Mouse (Mus musculus) embryonic facial prominence, embryonic 12.5 days (tissue): ENCODE results near the gene Arhgap32. TPM values are rescaled to one million over a fixed set of nuclear protein-coding genes. Genes with fewer than 3 reads are reported as not detected.

ENCODE experiments used
- ATAC-seq: fragments of 200-750 bp; cut with Nextera tagmentation; 2 replicates; pipeline ENCODE4 v1.8.0; 2017; ENCODE audit not compliant: insufficient number of reproducible peaks, insufficient read depth, low FRiP score, low TSS enrichment
- H3K27ac ChIP-seq: fragments of 300-500 bp; sonication (generic); 2 replicates; pipeline ENCODE4 v1.5.1; 2016; ENCODE audit warnings: mild to moderate bottlenecking
- H3K27me3 ChIP-seq: fragments of 300-500 bp; sonication (generic); 2 replicates; pipeline ENCODE4 v1.6.1; 2016; ENCODE audit warnings: mild to moderate bottlenecking, moderate library complexity
- H3K36me3 ChIP-seq: fragments of 300-500 bp; sonication (generic); 2 replicates; pipeline ENCODE4 v1.6.1; 2016; ENCODE audit warnings: mild to moderate bottlenecking
- H3K4me1 ChIP-seq: fragments of 300-500 bp; sonication (generic); 2 replicates; pipeline ENCODE4 v1.6.1; 2016
- H3K4me2 ChIP-seq: fragments of 300-500 bp; sonication (generic); replicated peaks from 2 replicates; pipeline ENCODE4 v1.6.1; 2016; ENCODE audit warnings: mild to moderate bottlenecking, moderate library complexity
- H3K4me3 ChIP-seq: fragments of 300-500 bp; sonication (generic); 2 replicates; pipeline ENCODE4 v1.5.1; 2016; ENCODE audit warnings: mild to moderate bottlenecking
- H3K9ac ChIP-seq: fragments of 300-500 bp; sonication (generic); 2 replicates; pipeline ENCODE4 v1.6.1; 2016; ENCODE audit warnings: mild to moderate bottlenecking, moderate library complexity
- H3K9me3 ChIP-seq: fragments of 300-500 bp; sonication (generic); 2 replicates; pipeline ENCODE4 v1.6.1; 2016; ENCODE audit warnings: mild to moderate bottlenecking, moderate library complexity
- WGBS: fragments of 180-500 bp; shearing (Covaris S2); methylation state at CpG from one replicate; pipeline ENCODE4 v1.1.7; 2016; 5-methylcytosine and 5-hydroxymethylcytosine counted together
- polyA plus RNA-seq: library from polyadenylated mRNA; unstranded; fragments of >200 nt; fragmentation: Nextera tagmentation; extraction: Ambion mirVana; gene quantifications from 2 replicates; pipeline ENCODE4 v1.2.1, GENCODE M21; 2016

The Arhgap32 gene
- polyA plus RNA-seq, 1 experiment from 2014 or later = 6.1 TPM

DNA sequence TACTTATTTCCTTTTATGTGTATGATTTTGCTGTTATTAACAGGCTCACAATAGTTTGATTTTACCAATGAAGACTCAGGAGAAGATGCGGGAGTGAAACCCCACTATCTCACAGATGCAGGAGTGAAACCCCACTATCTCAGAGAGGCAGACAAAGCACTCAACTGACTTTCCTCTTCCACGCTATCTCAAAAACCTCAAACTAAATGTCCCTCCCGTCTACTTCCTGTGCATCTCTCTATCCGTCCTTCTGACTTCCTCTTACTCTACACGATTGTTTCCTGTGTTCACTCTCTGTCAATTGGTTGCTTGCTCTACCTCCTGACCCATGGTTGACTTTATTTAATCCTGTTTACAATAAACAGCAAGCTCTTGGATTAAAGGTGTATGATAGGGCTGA lies 164.5 kb downstream of the Arhgap32 start:
- H3K27me3 ChIP-seq = no peaks in the 10 kb centered on the region
- H3K9ac ChIP-seq = no peak overlapping the region
- H3K4me1 ChIP-seq = no peaks in the 10 kb centered on the region
- H3K4me3 ChIP-seq = no peak overlapping the region
- no peaks in the 10 kb centered on the region for H3K9me3 ChIP-seq
- no peaks in the 10 kb centered on the region for H3K36me3 ChIP-seq
- 78% methylated on average over 5 of the region's 5 CpGs for WGBS
- no peak overlapping the region for H3K4me2 ChIP-seq
- no peak for ATAC-seq
- no peak overlapping the region for H3K27ac ChIP-seq

DNA sequence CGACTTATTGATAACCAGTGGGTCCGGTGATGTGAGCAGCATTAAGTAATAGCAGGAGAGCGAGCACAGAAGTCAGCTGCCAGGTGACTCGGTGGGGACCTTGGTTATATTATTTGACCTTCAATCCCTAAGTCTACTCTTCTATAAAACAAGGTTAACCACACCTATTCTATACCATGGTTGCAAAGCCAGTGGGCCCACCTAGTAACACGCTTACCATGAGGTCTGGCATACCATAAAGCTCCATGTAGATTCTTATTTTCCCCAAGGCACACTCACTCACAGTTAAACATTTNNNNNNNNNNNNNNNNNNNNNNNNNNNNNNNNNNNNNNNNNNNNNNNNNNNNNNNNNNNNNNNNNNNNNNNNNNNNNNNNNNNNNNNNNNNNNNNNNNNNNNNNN lies 167.7 kb downstream of the Arhgap32 start:
- WGBS = 91% methylated on average over 5 of the region's 5 CpGs
- no peaks in the 10 kb centered on the region for H3K36me3 ChIP-seq
- ATAC-seq = no peak
- no peaks in the 10 kb centered on the region for H3K9me3 ChIP-seq
- no peak overlapping the region for H3K4me3 ChIP-seq
- no peaks in the 10 kb centered on the region for H3K4me1 ChIP-seq
- H3K27ac ChIP-seq = no peak overlapping the region
- no peak overlapping the region for H3K9ac ChIP-seq
- no peak overlapping the region for H3K4me2 ChIP-seq
- H3K27me3 ChIP-seq = no peaks in the 10 kb centered on the region

DNA sequence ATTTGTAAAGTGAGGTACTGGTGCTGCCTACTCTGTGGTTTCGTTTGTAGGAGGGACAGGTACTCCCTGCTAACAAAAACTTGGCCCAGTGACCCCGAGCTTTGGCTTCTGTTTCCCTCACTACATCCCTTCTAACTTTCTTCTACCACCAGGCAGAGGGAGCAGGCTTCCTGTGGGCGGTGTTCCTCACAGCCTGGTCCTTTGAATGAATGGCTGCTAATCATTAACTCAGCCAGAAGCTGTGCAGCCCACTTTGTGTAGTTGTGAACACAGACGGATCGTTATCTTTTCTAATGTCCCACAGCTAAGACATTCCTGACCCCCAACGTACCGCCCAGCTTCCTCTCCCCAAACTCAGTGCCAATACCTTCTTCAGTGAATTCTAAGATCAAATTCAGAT lies 175.7 kb downstream of the Arhgap32 start:
- no peak overlapping the region for H3K4me2 ChIP-seq
- H3K36me3 ChIP-seq = no peaks in the 10 kb centered on the region
- H3K9me3 ChIP-seq = no peaks in the 10 kb centered on the region
- no peak overlapping the region for H3K9ac ChIP-seq
- ATAC-seq = no peak
- no peaks in the 10 kb centered on the region for H3K27me3 ChIP-seq
- no peak overlapping the region for H3K4me3 ChIP-seq
- H3K27ac ChIP-seq = no peak overlapping the region
- no peaks in the 10 kb centered on the region for H3K4me1 ChIP-seq
- WGBS = 64% methylated on average over 7 of the region's 7 CpGs

DNA sequence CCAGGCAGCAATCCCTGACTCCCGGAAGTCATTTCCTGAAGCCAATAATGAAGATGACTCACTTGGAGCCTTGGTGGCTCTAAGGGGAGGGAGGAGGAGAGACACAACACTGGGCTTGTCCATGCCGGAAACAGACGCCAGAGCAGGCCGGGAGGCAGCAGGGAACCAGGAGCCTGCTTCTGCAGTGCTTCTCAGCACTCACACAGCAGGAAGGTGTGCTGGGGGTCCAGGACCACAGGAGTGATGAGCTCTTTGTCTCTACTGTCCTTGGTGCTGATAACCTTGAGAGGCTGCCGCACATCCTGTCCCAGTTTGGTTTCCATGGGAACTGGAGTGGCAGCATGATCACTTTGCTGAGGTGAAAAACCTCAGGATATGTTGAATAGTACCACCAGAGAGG lies 176.8 kb downstream of the Arhgap32 start:
- Histone ChIP-seq H3K9me3 (no peaks in the 10 kb centered on the region), H3K4me2 (no peak overlapping the region), H3K4me1 (no peaks in the 10 kb centered on the region), H3K27me3 (no peaks in the 10 kb centered on the region), H3K4me3 (no peak overlapping the region), H3K9ac (no peak overlapping the region), H3K36me3 (no peaks in the 10 kb centered on the region), H3K27ac (no peak overlapping the region)
- ATAC-seq = no peak
- 32% methylated on average over 5 of the region's 5 CpGs for WGBS

GRCm38 (mm10) chr9:32295061-32295800 lies 179.3 kb downstream of the Arhgap32 start:
- WGBS = 85% methylated on average over 9 of the region's 9 CpGs
- Histone ChIP-seq H3K27ac (no peak overlapping the region), H3K4me2 (no peak overlapping the region), H3K36me3 (no peaks in the 10 kb centered on the region), H3K9ac (no peak overlapping the region), H3K4me3 (no peak overlapping the region), H3K27me3 (no peaks in the 10 kb centered on the region), H3K4me1 (no peaks in the 10 kb centered on the region), H3K9me3 (no peaks in the 10 kb centered on the region)
- ATAC-seq = no peak

GRCm38 (mm10) chr9:32302501-32303150 lies 186.7 kb downstream of the Arhgap32 start:
- no peaks in the 10 kb centered on the region for H3K27me3 ChIP-seq
- ATAC-seq = no peak
- H3K9ac ChIP-seq = no peak overlapping the region
- H3K27ac ChIP-seq = no peak overlapping the region
- H3K9me3 ChIP-seq = no peaks in the 10 kb centered on the region
- no peaks in the 10 kb centered on the region for H3K36me3 ChIP-seq
- H3K4me3 ChIP-seq = no peak overlapping the region
- WGBS = 78% methylated on average over 13 of the region's 13 CpGs
- no peak overlapping the region for H3K4me2 ChIP-seq
- H3K4me1 ChIP-seq = no peaks in the 10 kb centered on the region

DNA sequence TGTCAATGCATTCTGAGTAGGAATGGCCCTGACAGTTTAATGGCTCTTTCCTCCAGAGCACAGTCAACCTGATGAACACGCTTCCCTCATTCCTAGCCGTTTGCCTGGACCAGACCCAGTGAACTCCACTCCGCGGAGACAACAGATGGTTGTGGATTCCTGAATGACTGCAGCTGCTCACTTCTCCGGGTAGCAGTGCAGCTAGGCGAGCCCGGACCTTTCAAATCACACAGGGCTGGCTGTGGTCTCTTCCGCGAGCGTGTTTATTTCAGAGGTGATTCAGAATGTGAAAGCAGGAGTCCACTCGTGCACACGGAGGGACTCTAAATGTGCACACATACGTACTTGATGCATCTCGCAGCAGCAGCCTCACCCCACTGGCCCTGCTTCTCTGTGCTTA lies 195.8 kb downstream of the Arhgap32 start:
- no peak for ATAC-seq
- Histone ChIP-seq H3K27me3 (no peaks in the 10 kb centered on the region; the same call in 1 of the 2 replicates), H3K4me1 (no peaks in the 10 kb centered on the region; the same call in 1 of the 2 replicates), H3K9me3 (no peaks in the 10 kb centered on the region), H3K27ac (no peak overlapping the region), H3K4me2 (no peak overlapping the region), H3K4me3 (no peak overlapping the region), H3K9ac (no peak overlapping the region), H3K36me3 (no peaks in the 10 kb centered on the region)
- WGBS = 64% methylated on average over 14 of the region's 14 CpGs

- no peak overlapping the region for H3K27ac ChIP-seq
- no peaks in the 10 kb centered on the region; the same call in 1 of the 2 replicates for H3K4me1 ChIP-seq
- no peak overlapping the region for H3K4me2 ChIP-seq
- no peaks in the 10 kb centered on the region; the same call in 1 of the 2 replicates for H3K27me3 ChIP-seq
- H3K9ac ChIP-seq = no peak overlapping the region
- H3K36me3 ChIP-seq = no peaks in the 10 kb centered on the region
- H3K9me3 ChIP-seq = no peaks in the 10 kb centered on the region
- ATAC-seq = no peak
- H3K4me3 ChIP-seq = no peak overlapping the region
- 74% methylated on average over 4 of the region's 4 CpGs for WGBS
Measured at GRCm38 (mm10) chr9:32312208-32312607, 196.3 kb downstream of the Arhgap32 start.

GRCm38 (mm10) chr9:32314071-32314470 lies 198.1 kb downstream of the Arhgap32 start:
- no peaks in the 10 kb centered on the region; the same call in 1 of the 2 replicates for H3K27me3 ChIP-seq
- H3K27ac ChIP-seq = no peak overlapping the region
- no peak overlapping the region for H3K4me2 ChIP-seq
- H3K4me3 ChIP-seq = no peak overlapping the region
- H3K9ac ChIP-seq = no peak overlapping the region
- 77% methylated on average over 3 of the region's 3 CpGs for WGBS
- no peaks in the 10 kb centered on the region for H3K9me3 ChIP-seq
- no peaks in the 10 kb centered on the region for H3K36me3 ChIP-seq
- H3K4me1 ChIP-seq = no peaks in the 10 kb centered on the region; the same call in 1 of the 2 replicates
- ATAC-seq = no peak

- H3K27me3 ChIP-seq = no peaks in the 10 kb centered on the region; the same call in 1 of the 2 replicates
- H3K4me2 ChIP-seq = no peak overlapping the region
- H3K36me3 ChIP-seq = no peaks in the 10 kb centered on the region
- H3K27ac ChIP-seq = no peak overlapping the region
- WGBS = 87% methylated on average over 3 of the region's 3 CpGs
- no peaks in the 10 kb centered on the region; the same call in 1 of the 2 replicates for H3K4me1 ChIP-seq
- no peak overlapping the region for H3K9ac ChIP-seq
- no peaks in the 10 kb centered on the region for H3K9me3 ChIP-seq
- no peak for ATAC-seq
- H3K4me3 ChIP-seq = no peak overlapping the region
Measured at GRCm38 (mm10) chr9:32315999-32316398, 200.1 kb downstream of the Arhgap32 start.
